Mouse (Mus musculus): ENCODE measurements at regions not wholly inside any gene's neighbourhood (a gene's known extent, or its start where the extent isn't known, plus 50 kb on each side); places are given as distances from the start of the nearest gene placed in this dataset.

DNA sequence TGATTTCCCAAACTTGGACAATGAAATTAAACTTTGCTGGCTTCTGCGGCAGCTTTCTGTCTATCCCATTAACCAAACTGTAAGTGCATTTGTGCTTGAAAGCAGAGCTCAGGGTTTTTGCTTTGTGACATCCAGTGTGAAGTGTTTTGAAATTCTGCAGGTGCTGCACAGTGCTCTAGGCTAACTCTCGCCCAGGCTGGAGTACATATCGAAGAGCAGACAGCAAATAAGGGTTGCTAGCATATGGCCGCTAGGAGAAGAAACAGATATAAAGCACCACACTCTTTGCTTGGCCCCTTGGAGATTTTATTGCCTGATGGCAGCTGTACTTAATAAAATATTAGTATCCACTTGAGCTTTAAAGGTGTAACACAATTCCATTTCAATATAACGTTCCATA lies 307.5 kb downstream of the Gm10295 start:
- TF ChIP-seq CTCF (IDR thresholded peaks at IDR 0.05; ENCODE audit: borderline replicate concordance, insufficient read depth, low read length) (no peak), POLR2A (IDR thresholded peaks at IDR 0.05; ENCODE audit: low read depth, low read length) (no peak)

All from embryonic fibroblast, embryonic 13.5 days (primary cell).